ENCODE assay signal across 8 mouse cellular contexts in genomic region chr10:69306205-69306604, GRCm38 (mm10). TPM values are rescaled to one million over a fixed set of nuclear protein-coding genes. Genes with fewer than 3 reads are reported as not detected.
DNase-seq lines count a peak whose midpoint lies in the region; ATAC-seq and TF ChIP-seq lines count a peak whose summit lies in the region.

No protein-coding gene starts in this region.

- no peak overlapping the region for H3K4me3 ChIP-seq in forebrain, embryonic 11.5 days (ENCODE audit: low read depth, low read length)
- H3K4me3 ChIP-seq in forebrain, embryonic 15.5 days: no peak overlapping the region
- peak overlapping the region; percentile 71 for H3K4me3 ChIP-seq in testis, adult 2 months (ENCODE audit: control insufficient read depth, low read depth, low read length)
- H3K4me3 ChIP-seq in gastrocnemius, adult 2 months: no peak overlapping the region
- H3K4me3 ChIP-seq in midbrain, embryonic 16.5 days (ENCODE audit: low read depth, low read length): no peak overlapping the region

- H3K9ac ChIP-seq in forebrain, embryonic 11.5 days (ENCODE audit: low read length): no peak overlapping the region
- H3K9ac ChIP-seq in forebrain, embryonic 15.5 days (replicated peaks): no peak overlapping the region
- H3K9ac ChIP-seq in midbrain, embryonic 16.5 days (ENCODE audit: low read depth, low read length): no peak overlapping the region

- intact Hi-C loops in gastrocnemius, adult 2 months (cut with DNase I): loop anchor here (10.0 kb wide), 1 partner anchor 91 kb away; the partner anchor contains the start of gene A930033H14Rik

- no peaks in the 10 kb centered on the region for H3K27me3 ChIP-seq in forebrain, embryonic 11.5 days (ENCODE audit: control insufficient read depth, insufficient read depth, low read length)
- no peaks in the 10 kb centered on the region for H3K27me3 ChIP-seq in forebrain, embryonic 15.5 days
- H3K27me3 ChIP-seq in testis, adult 2 months (ENCODE audit: control insufficient read depth, insufficient read depth, low read length): no peaks in the 10 kb centered on the region
- no peaks in the 10 kb centered on the region for H3K27me3 ChIP-seq in midbrain, embryonic 16.5 days (ENCODE audit: control insufficient read depth, insufficient read depth, low read depth, low read length)

- H3K9me3 ChIP-seq in forebrain, embryonic 11.5 days (ENCODE audit: control insufficient read depth, low read length): no peaks in the 10 kb centered on the region
- H3K9me3 ChIP-seq in forebrain, embryonic 15.5 days: no peaks in the 10 kb centered on the region
- H3K9me3 ChIP-seq in midbrain, embryonic 16.5 days (replicated peaks; ENCODE audit: control insufficient read depth, low read length, poor library complexity, severe bottlenecking): no peaks in the 10 kb centered on the region

- no peak for TF ChIP-seq POLR2A in testis, adult 2 months (IDR thresholded peaks at IDR 0.05; ENCODE audit: control insufficient read depth, low read depth, low read length)

- no peak overlapping the region for H3K4me2 ChIP-seq in forebrain, embryonic 11.5 days (ENCODE audit: low read depth, low read length, severe bottlenecking)
- H3K4me2 ChIP-seq in forebrain, embryonic 15.5 days (replicated peaks): no peak overlapping the region
- H3K4me2 ChIP-seq in midbrain, embryonic 16.5 days (ENCODE audit: low read length): no peak overlapping the region

- peak; percentile 57 for DNase-seq in forebrain, embryonic 11.5 days (ENCODE audit: low spot score)
- DNase-seq in testis, postnatal 14 days (ENCODE audit: low spot score): no peak
- peak; percentile 69 for DNase-seq in gastrocnemius, adult 2 months
- peak; percentile 57 for DNase-seq in liver
- DNase-seq in retina, embryonic 14.5 days (ENCODE audit: low spot score): peak; percentile 57

- ATAC-seq in forebrain, embryonic 11.5 days (replicated peaks; ENCODE audit: low FRiP score): no peak
- no peak for ATAC-seq in forebrain, embryonic 15.5 days (replicated peaks)
- no peak for ATAC-seq in midbrain, embryonic 16.5 days

- TF ChIP-seq CTCF in testis, adult 2 months (IDR thresholded peaks at IDR 0.05; ENCODE audit: control insufficient read depth, insufficient read depth, insufficient replicate concordance, low read depth, low read length): peak; percentile 88
- peak; percentile 83 for TF ChIP-seq CTCF in gastrocnemius, adult 2 months (IDR thresholded peaks at IDR 0.05)

- no peaks in the 10 kb centered on the region for H3K36me3 ChIP-seq in forebrain, embryonic 11.5 days (ENCODE audit: control insufficient read depth, insufficient read depth, low read length)
- no peaks in the 10 kb centered on the region for H3K36me3 ChIP-seq in forebrain, embryonic 15.5 days
- no peaks in the 10 kb centered on the region for H3K36me3 ChIP-seq in testis, adult 2 months (ENCODE audit: control insufficient read depth, insufficient read depth, low read length)
- H3K36me3 ChIP-seq in midbrain, embryonic 16.5 days (ENCODE audit: control insufficient read depth, insufficient read depth, low read length): no peaks in the 10 kb centered on the region

- no peaks in the 10 kb centered on the region for H3K4me1 ChIP-seq in forebrain, embryonic 11.5 days (replicated peaks; ENCODE audit: control insufficient read depth, insufficient read depth, low read length)
- H3K4me1 ChIP-seq in forebrain, embryonic 15.5 days: no peaks in the 10 kb centered on the region
- peaks cover 6% of the 10 kb centered on the region for H3K4me1 ChIP-seq in testis, adult 2 months (ENCODE audit: control insufficient read depth, insufficient read depth, low read length)
- no peaks in the 10 kb centered on the region for H3K4me1 ChIP-seq in midbrain, embryonic 16.5 days (ENCODE audit: control insufficient read depth, insufficient read depth, low read length)

- WGBS in forebrain, embryonic 11.5 days: 65% methylated on average over 14 of the region's 14 CpGs
- 72% methylated on average over 14 of the region's 14 CpGs for WGBS in forebrain, embryonic 15.5 days
- 67% methylated on average over 14 of the region's 14 CpGs for WGBS in midbrain, embryonic 16.5 days

- no peak overlapping the region for H3K27ac ChIP-seq in forebrain, embryonic 11.5 days (ENCODE audit: low read depth, low read length)
- no peak overlapping the region for H3K27ac ChIP-seq in forebrain, embryonic 15.5 days (replicated peaks)
- H3K27ac ChIP-seq in testis, adult 2 months (ENCODE audit: control insufficient read depth, insufficient read depth, low read depth, low read length): no peak overlapping the region
- H3K27ac ChIP-seq in gastrocnemius, adult 2 months: peak overlapping the region; percentile 85
- H3K27ac ChIP-seq in midbrain, embryonic 16.5 days (ENCODE audit: low read length): no peak overlapping the region

RNA-seq across cellular contexts. Expression of gene Cdk1, which starts 46.5 kb away (rescaled TPM):
- 446 and 479 TPM in 2 replicates for polyA plus RNA-seq in forebrain, embryonic 11.5 days (2014; fragmentation: Nextera tagmentation; extraction: Ambion mirVana)
- polyA plus RNA-seq in forebrain, embryonic 15.5 days (2015; fragmentation: Nextera tagmentation; extraction: Ambion mirVana): 179 and 208 TPM in 2 replicates
- polyA plus RNA-seq in testis, adult 2 months (2012; rRNA removed): 49.2 and 49.5 TPM in 2 replicates
- not detected for total RNA-seq in gastrocnemius, adult 2 months (2021)
- polyA plus RNA-seq in midbrain, embryonic 16.5 days (2015; fragmentation: Nextera tagmentation; extraction: Ambion mirVana): 31.9 and 49.3 TPM in 2 replicates
